Mouse (Mus musculus) kidney, adult 2 months (tissue): ENCODE measurements around the gene Cep128.

Experiments used
- CTCF ChIP-seq: fragments of 200-500 bp; conservative IDR thresholded peaks from 2 replicates; pipeline ENCODE4 v1.5.1; 2011; ENCODE audit warnings: low read depth, mild to moderate bottlenecking, control low read depth, low read length, moderate library complexity, mixed read lengths; ENCODE audit not compliant: insufficient read depth, insufficient read length
- POLR2A ChIP-seq: fragments of 200-500 bp; IDR thresholded peaks from one replicate; pipeline ENCODE4 v1.6.1; 2011; ENCODE audit warnings: low read depth, low read length, control low read depth

DNA sequence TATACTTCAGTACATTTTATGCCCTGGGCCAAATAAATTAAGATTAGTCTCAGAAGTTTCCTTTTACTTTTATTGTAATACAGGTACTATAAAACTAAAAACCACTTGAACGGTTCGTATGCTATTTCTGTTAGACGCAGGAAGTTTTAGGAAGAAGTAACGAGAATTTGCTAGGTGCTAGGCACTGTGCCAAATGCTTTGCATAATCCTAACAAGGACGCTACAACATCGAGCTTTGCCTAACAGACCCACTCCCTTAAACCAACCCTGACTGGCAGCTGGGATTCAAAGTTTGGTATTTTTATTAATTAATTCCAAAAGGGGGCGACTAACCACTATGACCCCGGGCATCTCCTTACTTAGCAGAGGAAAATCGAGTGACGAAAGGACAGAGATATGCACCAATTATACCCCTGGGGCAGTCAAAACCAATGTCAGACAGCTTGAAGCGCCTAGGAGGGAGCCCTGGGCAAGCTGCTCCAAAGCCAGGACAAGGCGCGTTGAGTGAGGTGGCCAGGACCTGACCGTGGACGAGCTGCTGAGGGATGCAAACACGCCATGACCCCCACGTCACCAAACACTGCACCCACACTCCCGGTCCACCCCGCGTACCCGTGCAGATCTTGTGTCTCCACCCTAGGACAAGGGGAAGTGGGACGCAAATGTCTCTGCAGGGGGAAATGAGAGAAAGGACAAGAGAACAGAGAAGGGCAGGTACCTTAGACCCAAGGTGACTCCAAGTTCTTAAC, 519 bp downstream of the Cep128 start:
- no peak for TF ChIP-seq POLR2A
- no peak for TF ChIP-seq CTCF
